Mouse (Mus musculus) bone marrow macrophage, adult 2 months (primary cell): Measurements from ENCODE around the gene Acp5. TPM values are rescaled to one million over a fixed set of nuclear protein-coding genes. Genes with fewer than 3 reads are reported as not detected.
A peak's percentile ranks its signal among the peaks of the same experiment; 100 is the strongest.

Source experiments
- H3K27ac ChIP-seq: 2 replicates; pipeline ENCODE4 v1.5.1; 2012; ENCODE audit warnings: low read depth, low read length; ENCODE audit not compliant: insufficient read depth
- H3K4me1 ChIP-seq: 2 replicates; pipeline ENCODE4 v1.6.1; 2012; ENCODE audit warnings: low read length; ENCODE audit not compliant: control insufficient read depth, insufficient read depth
- H3K4me3 ChIP-seq: 2 replicates; pipeline ENCODE4 v1.5.1; 2012; ENCODE audit warnings: mild to moderate bottlenecking, low read length, moderate library complexity; ENCODE audit not compliant: insufficient read depth
- CTCF ChIP-seq: IDR thresholded peaks from 2 replicates; pipeline ENCODE4 v1.5.1; 2012; ENCODE audit warnings: low read depth, mild to moderate bottlenecking, low read length, moderate library complexity
- POLR2A ChIP-seq: IDR thresholded peaks from 2 replicates; pipeline ENCODE4 v1.6.1; 2012; ENCODE audit warnings: mild to moderate bottlenecking, low read depth, low read length, borderline replicate concordance
- polyA plus RNA-seq: library from polyadenylated mRNA; stranded (reverse); fragments of >200 nt; gene quantifications from 2 replicates; pipeline ENCODE4 v1.2.4, GENCODE M21; 2012; ENCODE audit not compliant: missing spikeins, insufficient read depth, insufficient read length

Acp5 gene
- polyA plus RNA-seq, 1 experiment: 9.9 TPM

GRCm38 (mm10) chr9:22143108-22144037 lies 7.9 kb upstream of the Acp5 start:
- Histone ChIP-seq H3K4me1 (peaks cover 2% of the 10 kb centered on the region; the same call in 1 of the 2 replicates), H3K27ac (no peak overlapping the region)
- TF ChIP-seq CTCF (peak; percentile 87), POLR2A (no peak)

GRCm38 (mm10) chr9:22139746-22140145 lies 4.2 kb upstream of the Acp5 start:
- no peak overlapping the region for H3K27ac ChIP-seq
- no peak overlapping the region for H3K4me3 ChIP-seq
- TF ChIP-seq POLR2A (no peak), CTCF (no peak)
- H3K4me1 ChIP-seq: peaks cover 2% of the 10 kb centered on the region; the same call in 1 of the 2 replicates

More at GRCm38 (mm10) chr9:22143108-22144037, 7.9 kb upstream of the Acp5 start:
- peak overlapping the region; percentile 29; the same call in 1 of the 2 replicates for H3K4me3 ChIP-seq

GRCm38 (mm10) chr9:22138480-22138879 lies 3.0 kb upstream of the Acp5 start:
- Histone ChIP-seq H3K4me3 (no peak overlapping the region), H3K4me1 (peaks cover 2% of the 10 kb centered on the region; the same call in 1 of the 2 replicates), H3K27ac (no peak overlapping the region)
- TF ChIP-seq CTCF: no peak
- no peak for TF ChIP-seq POLR2A

GRCm38 (mm10) chr9:22136765-22137547 lies 1.4 kb upstream of the Acp5 start:
- no peak overlapping the region for H3K4me3 ChIP-seq
- TF ChIP-seq CTCF: no peak
- no peak for TF ChIP-seq POLR2A
- no peak overlapping the region for H3K27ac ChIP-seq
- H3K4me1 ChIP-seq: no peaks in the 10 kb centered on the region

- no peak for TF ChIP-seq POLR2A
- TF ChIP-seq CTCF: no peak
- H3K4me3 ChIP-seq: no peak overlapping the region
- peaks cover 7% of the 10 kb centered on the region for H3K4me1 ChIP-seq
- H3K27ac ChIP-seq: no peak overlapping the region
Observed at GRCm38 (mm10) chr9:22134988-22135643, 395 bp downstream of the Acp5 start.

- Histone ChIP-seq H3K27ac (no peak overlapping the region), H3K4me1 (peaks cover 7% of the 10 kb centered on the region), H3K4me3 (no peak overlapping the region)
- no peak for TF ChIP-seq POLR2A
Observed at GRCm38 (mm10) chr9:22134246-22134890, 1.1 kb downstream of the Acp5 start.

GRCm38 (mm10) chr9:22132220-22132619 lies 3.3 kb downstream of the Acp5 start:
- Histone ChIP-seq H3K27ac (no peak overlapping the region), H3K4me1 (peaks cover 7% of the 10 kb centered on the region), H3K4me3 (no peak overlapping the region)
- no peak for TF ChIP-seq CTCF
- no peak for TF ChIP-seq POLR2A

- H3K4me1 ChIP-seq: peaks cover 7% of the 10 kb centered on the region
- no peak overlapping the region for H3K27ac ChIP-seq
- TF ChIP-seq CTCF (no peak), POLR2A (no peak)
- no peak overlapping the region for H3K4me3 ChIP-seq
Observed at GRCm38 (mm10) chr9:22131226-22131981, 4.1 kb downstream of the Acp5 start.
